9 mouse cellular contexts compared by ENCODE assay signal in genomic region chr11:101168301-101168980, GRCm38 (mm10). TPM values are rescaled to one million over a fixed set of nuclear protein-coding genes. Genes with fewer than 3 reads are reported as not detected.
DNase-seq lines count a peak whose midpoint lies in the region; ATAC-seq and TF ChIP-seq lines count a peak whose summit lies in the region.
"Had no signal": no experiment of that assay in that cellular context is flagged by ENCODE, and none has a peak within 500 bp of the region (broad histone marks: within the 10 kb centered on the region; RNA-seq: fewer than 3 reads in every experiment).

No protein-coding gene starts in this region.

- peak overlapping the region; percentile 53; the same call in 1 of the 2 replicates for H3K9ac ChIP-seq in heart, adult 2 months (ENCODE audit: low read depth, low read length)
- H3K9ac ChIP-seq in embryonic facial prominence, embryonic 14.5 days (ENCODE audit: low read depth, low read length), result no peak overlapping the region
- H3K9ac ChIP-seq in intestine, postnatal 0 days (ENCODE audit: low read depth, low read length), result no peak overlapping the region
- H3K9ac ChIP-seq in midbrain, postnatal 0 days (replicated peaks; ENCODE audit: low read length, poor library complexity, severe bottlenecking), result no peak overlapping the region

- no peaks in the 10 kb centered on the region for H3K27me3 ChIP-seq in heart, adult 2 months (ENCODE audit: control insufficient read depth, insufficient read depth, low read length)
- peaks cover 69% of the 10 kb centered on the region for H3K27me3 ChIP-seq in embryonic facial prominence, embryonic 14.5 days (replicated peaks; ENCODE audit: control insufficient read depth, insufficient read depth, low read length)
- no peaks in the 10 kb centered on the region for H3K27me3 ChIP-seq in intestine, postnatal 0 days (replicated peaks; ENCODE audit: control insufficient read depth, insufficient read depth, low read length)
- H3K27me3 ChIP-seq in midbrain, postnatal 0 days (ENCODE audit: insufficient read depth, low read length), result peaks cover 45% of the 10 kb centered on the region

- no peaks in the 10 kb centered on the region for H3K9me3 ChIP-seq in embryonic facial prominence, embryonic 14.5 days (ENCODE audit: control insufficient read depth, low read length)
- H3K9me3 ChIP-seq in intestine, postnatal 0 days (ENCODE audit: control insufficient read depth), result no peaks in the 10 kb centered on the region
- H3K9me3 ChIP-seq in midbrain, postnatal 0 days (ENCODE audit: low read length), result no peaks in the 10 kb centered on the region

- H3K4me1 ChIP-seq in heart, adult 2 months (ENCODE audit: control insufficient read depth, insufficient read depth, low read length), result peaks cover 9% of the 10 kb centered on the region
- H3K4me1 ChIP-seq in embryonic facial prominence, embryonic 14.5 days (ENCODE audit: control insufficient read depth, insufficient read depth, low read length), result peaks cover 32% of the 10 kb centered on the region
- peaks cover 19% of the 10 kb centered on the region for H3K4me1 ChIP-seq in intestine, postnatal 0 days (replicated peaks; ENCODE audit: control insufficient read depth, insufficient read depth, low read length)
- H3K4me1 ChIP-seq in midbrain, postnatal 0 days (ENCODE audit: insufficient read depth, low read length), result peaks cover 18% of the 10 kb centered on the region; the same call in 1 of the 2 replicates

- no peak for TF ChIP-seq CTCF in heart, adult 2 months (IDR thresholded peaks at IDR 0.05)
- TF ChIP-seq CTCF in intestine, postnatal 0 days (IDR thresholded peaks at IDR 0.05; ENCODE audit: low read depth), result no peak
- TF ChIP-seq CTCF in midbrain, postnatal 0 days (IDR thresholded peaks at IDR 0.05), result no peak

- peak overlapping the region; percentile 96 for H3K27ac ChIP-seq in heart, adult 2 months
- no peak overlapping the region for H3K27ac ChIP-seq in embryonic facial prominence, embryonic 14.5 days (replicated peaks; ENCODE audit: low read depth, low read length)
- no peak overlapping the region; the same call in 1 of the 2 replicates for H3K27ac ChIP-seq in intestine, postnatal 0 days (ENCODE audit: low read depth, low read length)
- no peak overlapping the region for H3K27ac ChIP-seq in midbrain, postnatal 0 days (ENCODE audit: low read depth, low read length)

- peak overlapping the region; percentile 84 for H3K4me2 ChIP-seq in embryonic facial prominence, embryonic 14.5 days (ENCODE audit: low read depth, low read length)
- H3K4me2 ChIP-seq in intestine, postnatal 0 days (replicated peaks; ENCODE audit: low read depth), result peak overlapping the region; percentile 93
- peak overlapping the region; percentile 91; the same call in 1 of the 2 replicates for H3K4me2 ChIP-seq in midbrain, postnatal 0 days (ENCODE audit: low read depth, low read length, poor library complexity, severe bottlenecking)

- DNase-seq in heart, adult 2 months, result peak; percentile 69 to 80
- no peak for DNase-seq in heart, adult 8-10 months (ENCODE audit: low spot score)
- no peak for DNase-seq in embryonic facial prominence, embryonic 14.5 days (ENCODE audit: low spot score)
- DNase-seq in midbrain, postnatal 0 days (ENCODE audit: low spot score), result no peak
- no peak for DNase-seq in adipocyte (ENCODE audit: low spot score)
- DNase-seq in layer of hippocampus, adult 18-20 months (ENCODE audit: low spot score in 2 of 2), result no peak
- no peak for DNase-seq in natural killer cell, adult 2 months (ENCODE audit: low spot score in 2 of 2)

- H3K36me3 ChIP-seq in heart, adult 2 months (ENCODE audit: control insufficient read depth, insufficient read depth, low read length), result peaks cover 2% of the 10 kb centered on the region
- peaks cover 44% of the 10 kb centered on the region for H3K36me3 ChIP-seq in embryonic facial prominence, embryonic 14.5 days (ENCODE audit: control insufficient read depth, insufficient read depth, low read length)
- peaks cover 48% of the 10 kb centered on the region for H3K36me3 ChIP-seq in intestine, postnatal 0 days (ENCODE audit: control insufficient read depth, insufficient read depth)
- peaks cover 31% of the 10 kb centered on the region for H3K36me3 ChIP-seq in midbrain, postnatal 0 days (ENCODE audit: insufficient read depth, low read length)

- TF ChIP-seq POLR2A in heart, adult 2 months (IDR thresholded peaks at IDR 0.05; ENCODE audit: insufficient read depth, low read depth, low read length), result 0 out of 2 replicates have a peak, but pooled peaks have one; percentile 22

- no peak for TF ChIP-seq EP300 in heart, adult 2 months (IDR thresholded peaks at IDR 0.05; ENCODE audit: insufficient read depth, low read depth, low read length)

- peak overlapping the region; percentile 65 for H3K4me3 ChIP-seq in heart, adult 2 months
- peak overlapping the region; percentile 84; the same call in 1 of the 2 replicates for H3K4me3 ChIP-seq in embryonic facial prominence, embryonic 14.5 days (ENCODE audit: low read depth, low read length)
- H3K4me3 ChIP-seq in intestine, postnatal 0 days (ENCODE audit: low read depth, low read length), result 0 out of 2 replicates have a peak overlapping the region, but pooled peaks have one; percentile 79
- no peak overlapping the region for H3K4me3 ChIP-seq in midbrain, postnatal 0 days (ENCODE audit: low read depth, low read length)

- WGBS in heart, adult 2 months, result 43% methylated on average over 18 of the region's 18 CpGs
- WGBS in embryonic facial prominence, embryonic 14.5 days, result 68% methylated on average over 18 of the region's 18 CpGs
- WGBS in intestine, postnatal 0 days, result 73% methylated on average over 18 of the region's 18 CpGs
- 71% methylated on average over 18 of the region's 18 CpGs for WGBS in midbrain, postnatal 0 days

- H3K79me2 ChIP-seq in heart, adult 2 months (replicated peaks; ENCODE audit: control insufficient read depth, insufficient read depth, low read length), result no peaks in the 10 kb centered on the region

- intact Hi-C loops in heart, adult 2 months (cut with DNase I), result no loop called here

- no peak for ATAC-seq in embryonic facial prominence, embryonic 14.5 days (ENCODE audit: low read depth)
- ATAC-seq in intestine, postnatal 0 days, result no peak
- ATAC-seq in midbrain, postnatal 0 days (ENCODE audit: low FRiP score), result no peak

RNA-seq across cellular contexts. Expression of gene Cntnap1, which starts 1.9 kb away (rescaled TPM):
- 1 to 10 TPM; 1.3 to 1.5 TPM for total RNA-seq in heart, adult 2 months (2021)
- polyA plus RNA-seq in heart, adult 2 months (2012; rRNA removed), result 3.1 and 4.0 TPM in 2 replicates
- total RNA-seq in heart, adult 8-10 months (2022), result 1 to 10 TPM; 1.1 to 2.9 (median 1.5) TPM
- polyA plus RNA-seq in embryonic facial prominence, embryonic 14.5 days (2014; fragmentation: Nextera tagmentation; extraction: Ambion mirVana), result 1.6 and 1.9 TPM in 2 replicates
- polyA plus RNA-seq in intestine, postnatal 0 days (2015; fragmentation: Nextera tagmentation; extraction: Ambion mirVana), result 5.2 and 6.0 TPM in 2 replicates
- total RNA-seq in midbrain, postnatal 0 days (2014; rRNA removed), result 12.5 and 15.0 TPM in 2 replicates
- 3.0 and 3.2 TPM in 2 replicates for polyA plus RNA-seq in midbrain, postnatal 0 days (2015; fragmentation: Nextera tagmentation; extraction: Ambion mirVana)
- 100 to 1,000 TPM; 154 to 162 TPM for total RNA-seq in layer of hippocampus, adult 18-20 months (2021)
- total RNA-seq: hematopoietic stem cell, adult 5-6 weeks had no signal

RNA-seq across cellular contexts. Expression of gene Plekhh3, which starts 2.7 kb away (rescaled TPM):
- 10 to 100 TPM; 14.3 to 28.1 TPM for total RNA-seq in heart, adult 2 months (2021)
- polyA plus RNA-seq in heart, adult 2 months (2012; rRNA removed), result 24.4 and 26.7 TPM in 2 replicates
- total RNA-seq in heart, adult 8-10 months (2022), result 10 to 100 TPM; 23.4 to 29.9 (median 28.1) TPM
- polyA plus RNA-seq in embryonic facial prominence, embryonic 14.5 days (2014; fragmentation: Nextera tagmentation; extraction: Ambion mirVana), result 17.7 and 20.9 TPM in 2 replicates
- polyA plus RNA-seq in intestine, postnatal 0 days (2015; fragmentation: Nextera tagmentation; extraction: Ambion mirVana), result 7.7 and 7.8 TPM in 2 replicates
- 13.7 and 23.4 TPM in 2 replicates for total RNA-seq in midbrain, postnatal 0 days (2014; rRNA removed)
- polyA plus RNA-seq in midbrain, postnatal 0 days (2015; fragmentation: Nextera tagmentation; extraction: Ambion mirVana), result 5.8 and 6.2 TPM in 2 replicates
- total RNA-seq in layer of hippocampus, adult 18-20 months (2021), result 10 to 100 TPM; 15.0 to 15.3 TPM
- total RNA-seq: hematopoietic stem cell, adult 5-6 weeks had no signal

RNA-seq across cellular contexts. Expression of gene Ccr10, which starts 6.8 kb away (rescaled TPM):
- total RNA-seq in heart, adult 2 months (2021), result not detected
- polyA plus RNA-seq in heart, adult 2 months (2012; rRNA removed), result 0.14 TPM in 1 of 2 replicates, not detected in the other
- under 1 TPM in 2 of 4 experiments, not detected in 2; 0.14 to 0.19 TPM for total RNA-seq in heart, adult 8-10 months (2022)
- 0.28 TPM in 1 of 2 replicates, not detected in the other for polyA plus RNA-seq in embryonic facial prominence, embryonic 14.5 days (2014; fragmentation: Nextera tagmentation; extraction: Ambion mirVana)
- 0.13 and 0.22 TPM in 2 replicates for polyA plus RNA-seq in intestine, postnatal 0 days (2015; fragmentation: Nextera tagmentation; extraction: Ambion mirVana)
- total RNA-seq in midbrain, postnatal 0 days (2014; rRNA removed), result 0.61 and 1.4 TPM in 2 replicates
- 0.75 and 0.83 TPM in 2 replicates for polyA plus RNA-seq in midbrain, postnatal 0 days (2015; fragmentation: Nextera tagmentation; extraction: Ambion mirVana)
- under 1 TPM in 1 of 2 experiments, not detected in 1; 0.18 TPM for total RNA-seq in layer of hippocampus, adult 18-20 months (2021)
- total RNA-seq: hematopoietic stem cell, adult 5-6 weeks had no signal

RNA-seq across cellular contexts. Expression of gene Tubg2, which starts 12.7 kb away (rescaled TPM):
- 1 to 10 TPM; 3.5 TPM for total RNA-seq in heart, adult 2 months (2021)
- 2.1 and 2.9 TPM in 2 replicates for polyA plus RNA-seq in heart, adult 2 months (2012; rRNA removed)
- 1 to 10 TPM; 2.7 to 4.9 (median 3.0) TPM for total RNA-seq in heart, adult 8-10 months (2022)
- 6.6 and 8.4 TPM in 2 replicates for polyA plus RNA-seq in embryonic facial prominence, embryonic 14.5 days (2014; fragmentation: Nextera tagmentation; extraction: Ambion mirVana)
- 2.5 and 2.8 TPM in 2 replicates for polyA plus RNA-seq in intestine, postnatal 0 days (2015; fragmentation: Nextera tagmentation; extraction: Ambion mirVana)
- total RNA-seq in midbrain, postnatal 0 days (2014; rRNA removed), result 38.4 and 40.6 TPM in 2 replicates
- polyA plus RNA-seq in midbrain, postnatal 0 days (2015; fragmentation: Nextera tagmentation; extraction: Ambion mirVana), result 86.1 and 93.8 TPM in 2 replicates
- total RNA-seq in layer of hippocampus, adult 18-20 months (2021), result 10 to 100 TPM; 40.2 to 42.7 TPM
- total RNA-seq: hematopoietic stem cell, adult 5-6 weeks had no signal

RNA-seq across cellular contexts. Expression of gene Tubg1, which starts 48.7 kb away (rescaled TPM):
- 10 to 100 TPM; 22.7 to 23.6 TPM for total RNA-seq in heart, adult 2 months (2021)
- polyA plus RNA-seq in heart, adult 2 months (2012; rRNA removed), result 14.2 and 17.2 TPM in 2 replicates
- total RNA-seq in heart, adult 8-10 months (2022), result 10 to 100 TPM; 23.2 to 27.3 (median 25.4) TPM
- 55.7 and 60.2 TPM in 2 replicates for polyA plus RNA-seq in embryonic facial prominence, embryonic 14.5 days (2014; fragmentation: Nextera tagmentation; extraction: Ambion mirVana)
- polyA plus RNA-seq in intestine, postnatal 0 days (2015; fragmentation: Nextera tagmentation; extraction: Ambion mirVana), result 20.0 and 20.6 TPM in 2 replicates
- 40.5 and 52.6 TPM in 2 replicates for total RNA-seq in midbrain, postnatal 0 days (2014; rRNA removed)
- 64.4 and 64.6 TPM in 2 replicates for polyA plus RNA-seq in midbrain, postnatal 0 days (2015; fragmentation: Nextera tagmentation; extraction: Ambion mirVana)
- total RNA-seq in layer of hippocampus, adult 18-20 months (2021), result 10 to 100 TPM; 43.7 to 46.5 TPM

Comparison
In these comparisons a context has a peak if more than half of its experiments do, and no peak if none do; other contexts are left out.
1. DNase-seq: peak in heart, adult 2 months (2 of 2); none in heart, adult 8-10 months (single experiment), embryonic facial prominence, embryonic 14.5 days (single experiment), midbrain, postnatal 0 days (single experiment), adipocyte (single experiment), layer of hippocampus, adult 18-20 months (0 of 2) and natural killer cell, adult 2 months (0 of 2).
2. Peak in every context shown above with its lines, with median percentiles within 50 percentile points of each other: H3K4me2 ChIP-seq.